Mouse (Mus musculus): ENCODE data around the gene Adgrf4. TPM values are rescaled to one million over a fixed set of nuclear protein-coding genes. Genes with fewer than 3 reads are reported as not detected.

Gene Adgrf4
- 2.2 and 2.8 TPM in 2 replicates for polyA plus RNA-seq (2012; rRNA removed)

- DNase-seq (ENCODE audit: low spot score): no peak
Measured at GRCm38 (mm10) chr17:42692136-42692535, at the start of gene Adgrf4. Gene Adgrf4 (minus strand): TSS chr17:42692284.

GRCm38 (mm10) chr17:42741801-42742217 lies 49.7 kb upstream of the Adgrf4 start, which contains the start of gene Adgrf2:
Gene Adgrf2 (minus strand): TSS chr17:42742179.
- DNase-seq (ENCODE audit: low spot score): no peak

- no peak for DNase-seq (ENCODE audit: low spot score)
Measured at GRCm38 (mm10) chr17:42738794-42739193, 46.7 kb upstream of the Adgrf4 start.

- no peak for DNase-seq (ENCODE audit: low spot score)
Measured at GRCm38 (mm10) chr17:42717161-42717560, 25.1 kb upstream of the Adgrf4 start.

GRCm38 (mm10) chr17:42714991-42715390 lies 22.9 kb upstream of the Adgrf4 start:
- DNase-seq (ENCODE audit: low spot score): no peak

- no peak for DNase-seq (ENCODE audit: low spot score)
Measured at GRCm38 (mm10) chr17:42710717-42711116, 18.6 kb upstream of the Adgrf4 start.

GRCm38 (mm10) chr17:42705611-42706010 lies 13.5 kb upstream of the Adgrf4 start:
- no peak for DNase-seq (ENCODE audit: low spot score)

- no peak for DNase-seq (ENCODE audit: low spot score)
Measured at GRCm38 (mm10) chr17:42702198-42702597, 10.1 kb upstream of the Adgrf4 start.

- no peak for DNase-seq (ENCODE audit: low spot score)
Measured at GRCm38 (mm10) chr17:42694730-42695129, 2.6 kb upstream of the Adgrf4 start.

GRCm38 (mm10) chr17:42690531-42690930 lies 1.6 kb downstream of the Adgrf4 start:
- no peak for DNase-seq (ENCODE audit: low spot score)

- DNase-seq (ENCODE audit: low spot score): no peak
Measured at GRCm38 (mm10) chr17:42658634-42659422, 33.3 kb downstream of the Adgrf4 start.

GRCm38 (mm10) chr17:42643416-42643815 lies 48.7 kb downstream of the Adgrf4 start:
- DNase-seq (ENCODE audit: low spot score): no peak

- DNase-seq (ENCODE audit: low spot score): no peak
Measured at GRCm38 (mm10) chr17:42630206-42630605, 61.9 kb downstream of the Adgrf4 start.

GRCm38 (mm10) chr17:42613043-42613737 lies 78.9 kb downstream of the Adgrf4 start:
- no peak for DNase-seq (ENCODE audit: low spot score)

- no peak for DNase-seq (ENCODE audit: low spot score)
Measured at GRCm38 (mm10) chr17:42611295-42611694, 80.8 kb downstream of the Adgrf4 start, which contains the start of gene Opn5. Gene Opn5 (minus strand): TSS chr17:42611395.

- no peak for DNase-seq (ENCODE audit: low spot score)
Measured at GRCm38 (mm10) chr17:42608270-42608669, 83.8 kb downstream of the Adgrf4 start.

Other genes with a start within 250 kb of the Adgrf4 start
- 0.04 TPM in 1 of 2 replicates, not detected in the other for gene Opn5, start 80.9 kb downstream of the Adgrf4 start, polyA plus RNA-seq (2012; rRNA removed)
- gene Adgrf2, start 49.9 kb upstream of the Adgrf4 start, polyA plus RNA-seq (2012; rRNA removed): 0.16 and 0.18 TPM in 2 replicates
- gene Cd2ap, start 184.4 kb upstream of the Adgrf4 start, polyA plus RNA-seq (2012; rRNA removed): 47.0 and 52.4 TPM in 2 replicates